Mouse (Mus musculus) C2C12 (cell line): ENCODE data around the gene Lhfpl4. TPM values are rescaled to one million over a fixed set of nuclear protein-coding genes. Genes with fewer than 3 reads are reported as not detected.

Experiments
- H3K27me3 ChIP-seq: one replicate; pipeline ENCODE4 v1.6.1; 2011; ENCODE audit not compliant: control insufficient read depth, insufficient read depth, insufficient read length
- H3K36me3 ChIP-seq: one replicate; pipeline ENCODE4 v1.6.1; 2011; ENCODE audit not compliant: control insufficient read depth, insufficient read depth
- H3K4me3 ChIP-seq: one replicate; pipeline ENCODE4 v1.5.1; 2011; ENCODE audit warnings: mild to moderate bottlenecking, control low read depth; ENCODE audit not compliant: poor library complexity, insufficient read depth, severe bottlenecking
- H3K79me2 ChIP-seq: one replicate; pipeline ENCODE4 v1.6.1; 2011; ENCODE audit not compliant: control insufficient read depth, insufficient read depth
- H3K79me3 ChIP-seq: one replicate; pipeline ENCODE4 v1.6.1; 2011; ENCODE audit warnings: low read depth, control low read depth
- H3ac ChIP-seq: one replicate; pipeline ENCODE3; 2011; ENCODE audit warnings: low read depth; ENCODE audit not compliant: control insufficient read depth, insufficient read length
- CEBPB ChIP-seq: IDR thresholded peaks from one replicate; pipeline ENCODE4 v1.6.1; 2011; ENCODE audit warnings: low read depth, mild to moderate bottlenecking, control low read depth, moderate library complexity
- CTCF ChIP-seq: IDR thresholded peaks from one replicate; pipeline ENCODE4 v1.5.1; 2011; ENCODE audit not compliant: control insufficient read depth, insufficient read depth, insufficient read length
- FOSL1 ChIP-seq: IDR thresholded peaks from one replicate; pipeline ENCODE4 v1.8.0; 2011; ENCODE audit warnings: mild to moderate bottlenecking, low read length; ENCODE audit not compliant: poor library complexity, insufficient read depth, severe bottlenecking
- MAX ChIP-seq: IDR thresholded peaks from one replicate; pipeline ENCODE4 v1.6.1; 2011; ENCODE audit warnings: mild to moderate bottlenecking, control low read depth
- MYOD1 ChIP-seq: IDR thresholded peaks from one replicate; pipeline ENCODE4 v1.6.1; 2011; ENCODE audit warnings: low read depth; ENCODE audit not compliant: control insufficient read depth, insufficient read length
- MYOG ChIP-seq: IDR thresholded peaks from one replicate; pipeline ENCODE4 v1.6.1; 2011; ENCODE audit not compliant: control insufficient read depth, insufficient read length; ENCODE audit errors: extremely low read depth
- USF1 ChIP-seq: IDR thresholded peaks from one replicate; pipeline ENCODE4 v1.6.1; 2011; ENCODE audit warnings: low read depth, mild to moderate bottlenecking, control low read depth, moderate library complexity
- long read RNA-seq, 2 experiments: library from polyadenylated mRNA; unstranded; transcript quantifications; one replicate each; pipeline ENCODE4 v2.0.0; 2019 to 2020
- polyA plus RNA-seq: library from polyadenylated mRNA; unstranded; fragments of >200 nt; fragmentation: generic; extraction: Trizol; gene quantifications from one replicate; pipeline ENCODE4 v1.2.1, GENCODE M21; 2012; ENCODE audit warnings: missing spikeins

Gene Lhfpl4
- polyA plus RNA-seq: 0.18 TPM
- long read RNA-seq, experiment 1: 0 reads
- long read RNA-seq, experiment 2, partial matches to known transcripts: 1 of 1 reads
- long read RNA-seq, experiment 2, other reads (novel, unspliced or antisense): 0 of 1 reads

DNA sequence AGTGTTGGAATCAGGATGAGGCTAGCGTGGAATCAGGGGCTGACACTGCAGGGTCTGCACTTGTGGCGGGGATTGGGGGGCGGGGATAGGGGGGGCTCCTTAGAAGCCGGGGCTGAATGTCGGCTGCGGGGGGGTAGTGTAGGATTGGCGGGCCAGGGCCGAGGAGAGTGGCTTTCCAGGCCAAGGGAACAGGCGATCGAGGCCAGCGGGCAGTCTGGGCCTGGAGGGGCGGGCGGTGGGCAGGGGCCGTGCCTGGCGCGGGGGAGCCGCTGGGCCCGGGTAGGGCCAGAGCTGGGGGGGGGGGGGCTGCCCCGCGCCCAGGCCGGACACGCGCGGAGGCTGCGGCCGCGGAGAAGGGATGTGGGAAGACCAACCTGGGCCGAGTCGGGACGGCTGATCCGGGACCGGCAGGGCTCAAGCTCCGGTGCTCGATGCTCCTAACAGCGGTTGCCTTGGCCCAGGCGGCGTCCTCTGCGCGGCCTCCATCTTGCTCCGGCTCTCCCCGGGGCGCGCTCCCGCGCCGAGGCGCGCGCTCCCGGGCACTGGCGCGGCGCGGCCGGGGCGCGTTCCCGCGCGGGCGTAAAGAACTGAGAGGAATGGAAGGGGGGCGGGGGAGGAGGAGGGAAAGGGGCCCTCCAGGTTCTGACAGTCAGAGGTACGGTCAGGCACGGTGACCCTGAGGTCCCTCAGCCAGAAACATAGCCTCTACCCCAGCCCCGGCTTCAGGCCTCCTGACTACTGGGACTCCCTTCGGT lies at the start of gene Lhfpl4:
Gene Lhfpl4, minus strand, starts transcription at position 544 of the 755 bp plus-strand sequence.
- peaks cover 35% of the 10 kb centered on the region for H3K27me3 ChIP-seq
- TF ChIP-seq FOSL1: no peak
- no peak for TF ChIP-seq CEBPB
- TF ChIP-seq USF1: no peak
- TF ChIP-seq MAX: no peak
- TF ChIP-seq MYOD1: no peak
- TF ChIP-seq MYOG: no peak
- TF ChIP-seq CTCF: no peak
- no peaks in the 10 kb centered on the region for H3K79me2 ChIP-seq
- H3K79me3 ChIP-seq: no peaks in the 10 kb centered on the region
- H3ac ChIP-seq: no peak within 1 kb of the TSS
- H3K36me3 ChIP-seq: no peaks in the 10 kb centered on the region
- no peak within 1 kb of the TSS for H3K4me3 ChIP-seq

- H3ac ChIP-seq: no peak overlapping the region
- no peak overlapping the region for H3K4me3 ChIP-seq
- H3K79me3 ChIP-seq: no peaks in the 10 kb centered on the region
- TF ChIP-seq MAX (no peak), MYOG (no peak), USF1 (no peak)
- H3K27me3 ChIP-seq: no peaks in the 10 kb centered on the region
- H3K36me3 ChIP-seq: peaks cover 14% of the 10 kb centered on the region
- peaks cover 16% of the 10 kb centered on the region for H3K79me2 ChIP-seq
Measured at GRCm38 (mm10) chr6:113242753-113243152, 47.6 kb upstream of the Lhfpl4 start.

DNA sequence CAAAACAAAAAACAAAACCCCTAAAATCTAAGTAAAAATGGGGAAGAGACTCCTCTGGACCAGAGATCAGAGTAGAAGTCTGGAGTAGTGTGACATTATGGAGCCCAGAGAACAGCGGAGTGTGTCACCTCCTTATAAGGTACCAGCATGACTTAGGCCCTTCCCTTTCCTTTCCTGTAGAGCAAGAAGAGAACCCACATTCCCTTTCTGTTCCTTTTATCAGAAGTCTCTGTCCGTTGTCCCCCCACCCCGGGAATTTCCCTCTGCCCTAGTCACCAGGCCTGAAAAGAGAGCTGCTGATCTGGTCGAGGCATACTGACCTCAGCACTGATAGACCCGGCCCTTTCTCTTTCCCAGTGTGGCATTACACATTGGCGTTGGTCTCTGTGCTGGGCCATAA lies 43.3 kb upstream of the Lhfpl4 start:
- no peaks in the 10 kb centered on the region for H3K79me3 ChIP-seq
- peak overlapping the region; percentile 30 for H3ac ChIP-seq
- H3K27me3 ChIP-seq: peaks cover 6% of the 10 kb centered on the region
- H3K36me3 ChIP-seq: peaks cover 4% of the 10 kb centered on the region
- peaks cover 16% of the 10 kb centered on the region for H3K79me2 ChIP-seq
- TF ChIP-seq FOSL1 (no peak), CTCF (no peak), MAX (no peak), CEBPB (no peak), MYOG (no peak), MYOD1 (no peak), USF1 (no peak)
- peak overlapping the region; percentile 68 for H3K4me3 ChIP-seq

GRCm38 (mm10) chr6:113237542-113238270 lies 42.5 kb upstream of the Lhfpl4 start, which contains the start of gene Mtmr14:
Mtmr14 (plus strand) TSS chr6:113237843.
- TF ChIP-seq MAX (peak; percentile 35), CEBPB (no peak)
- no peaks in the 10 kb centered on the region for H3K79me3 ChIP-seq
- peaks cover 4% of the 10 kb centered on the region for H3K36me3 ChIP-seq
- peak within 1 kb of the TSS; percentile 68 for H3K4me3 ChIP-seq
- peak within 1 kb of the TSS; percentile 44 for H3ac ChIP-seq
- H3K27me3 ChIP-seq: peaks cover 7% of the 10 kb centered on the region
- H3K79me2 ChIP-seq: peaks cover 16% of the 10 kb centered on the region

DNA sequence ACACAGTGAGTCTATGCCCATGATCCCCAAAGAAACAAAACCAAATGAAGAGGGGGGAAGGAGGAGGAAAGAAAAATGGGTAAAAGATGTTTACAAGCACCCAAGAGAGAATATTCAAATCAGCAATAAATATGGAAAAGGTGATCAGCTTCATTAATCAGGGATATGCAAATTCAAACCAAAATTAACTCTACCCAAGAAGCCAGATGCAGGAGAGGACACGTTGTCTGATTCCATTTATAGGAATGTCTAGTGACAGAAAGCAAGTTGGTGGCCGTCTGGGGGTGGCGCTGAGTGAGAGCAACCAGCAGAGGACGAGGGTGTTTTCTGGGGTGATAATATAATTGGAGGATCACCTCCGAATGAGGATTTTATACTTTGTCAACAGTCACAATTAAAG lies 40.0 kb upstream of the Lhfpl4 start:
- Histone ChIP-seq H3K79me2 (peaks cover 16% of the 10 kb centered on the region), H3K36me3 (no peaks in the 10 kb centered on the region), H3K4me3 (no peak overlapping the region), H3K79me3 (no peaks in the 10 kb centered on the region), H3K27me3 (peaks cover 13% of the 10 kb centered on the region), H3ac (no peak overlapping the region)
- TF ChIP-seq CEBPB: no peak
- TF ChIP-seq USF1: no peak

DNA sequence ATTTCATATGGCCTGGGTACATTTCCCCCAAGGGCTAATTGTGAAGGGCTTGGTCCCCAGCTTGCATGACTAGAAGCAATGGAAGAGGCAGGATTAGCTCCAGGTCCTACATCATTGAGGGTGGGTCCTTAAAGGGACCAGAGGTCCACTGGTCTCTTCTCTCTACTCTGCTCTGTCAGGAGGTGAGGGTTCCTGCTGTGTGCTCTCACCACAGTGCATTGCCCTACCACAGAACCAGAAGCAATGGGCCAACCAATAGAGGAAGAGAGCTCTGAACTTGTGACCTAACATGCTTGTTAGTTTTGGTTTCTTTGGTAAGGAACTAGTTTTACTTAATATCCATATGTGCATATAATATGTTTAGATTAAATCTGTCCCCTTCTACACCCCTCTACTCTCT lies 31.5 kb upstream of the Lhfpl4 start:
- Histone ChIP-seq H3ac (no peak overlapping the region), H3K27me3 (peaks cover 22% of the 10 kb centered on the region), H3K36me3 (no peaks in the 10 kb centered on the region), H3K79me2 (no peaks in the 10 kb centered on the region), H3K4me3 (no peak overlapping the region), H3K79me3 (no peaks in the 10 kb centered on the region)
- TF ChIP-seq FOSL1 (no peak), CEBPB (no peak), USF1 (no peak), MYOG (no peak), MAX (no peak), CTCF (no peak), MYOD1 (no peak)
